Mouse (Mus musculus) right cerebral cortex, postnatal 10 days (tissue): ENCODE data around the gene Agbl4.

ENCODE experiments used
- DNase-seq, 2 experiments: peaks; one replicate each; pipeline ENCODE4 v3.0.0; 2021; ENCODE audit warnings: low spot score in 2 of 2

The Agbl4 gene

DNA sequence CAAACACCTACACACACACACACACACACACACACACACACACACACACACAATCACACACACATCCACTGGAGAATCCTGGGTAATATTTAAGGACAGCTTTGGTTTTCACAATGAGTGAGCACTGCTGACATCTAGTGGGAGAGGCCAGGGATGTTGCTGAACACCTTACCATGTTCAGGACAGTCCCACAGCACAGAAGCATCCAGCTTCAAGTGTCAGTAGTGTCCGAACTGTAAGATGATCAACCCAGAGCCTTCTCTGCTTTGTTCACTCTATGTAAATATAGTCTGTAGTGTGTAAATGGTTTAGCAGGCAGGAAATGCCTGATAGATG is 1248.3 kb downstream of the Agbl4 start:
- peak; percentile 39 to 45 for DNase-seq

DNA sequence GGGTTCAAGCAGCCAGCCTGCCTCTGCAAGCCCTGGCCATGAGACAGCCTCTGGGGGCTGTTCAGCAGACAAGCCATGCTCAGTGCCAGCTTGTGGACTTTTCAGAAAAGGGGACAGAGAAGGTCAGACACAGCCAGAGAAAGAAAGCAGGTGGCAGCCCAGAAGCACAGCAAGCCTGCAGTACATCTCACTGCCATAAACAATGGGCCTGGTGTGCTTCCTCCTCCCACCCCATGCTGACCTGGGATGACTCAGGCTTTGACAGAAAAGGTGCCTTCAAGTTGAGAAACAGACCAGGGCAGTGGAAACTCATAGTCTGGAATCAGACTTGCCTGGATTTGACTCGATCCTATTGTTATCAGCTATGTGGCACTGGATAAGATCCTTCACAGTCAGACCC is 1256.0 kb downstream of the Agbl4 start:
- DNase-seq = no peak

GRCm38 (mm10) chr4:111663730-111664129 is 1266.3 kb downstream of the Agbl4 start:
- no peak for DNase-seq

DNA sequence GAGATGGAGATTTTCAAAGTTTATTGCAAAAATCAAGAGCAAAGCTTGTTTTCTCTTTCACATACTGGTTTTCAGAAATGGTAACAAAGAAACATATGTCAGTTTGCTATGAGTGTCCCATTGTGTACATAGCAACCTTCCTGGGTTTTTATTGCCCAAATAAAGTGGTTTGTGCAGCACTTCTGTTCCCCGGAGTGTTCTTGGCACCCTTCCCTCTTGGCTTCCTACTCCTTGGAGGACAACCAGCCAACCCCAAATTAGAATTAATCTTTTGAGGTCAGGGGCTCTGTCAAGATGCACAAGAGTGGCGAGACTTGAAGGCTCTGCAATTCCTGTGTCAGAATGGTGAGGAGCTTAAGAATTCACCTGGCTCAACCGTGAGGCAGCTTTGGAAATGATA is 1266.7 kb downstream of the Agbl4 start:
- DNase-seq = peak in 1 of 2 experiments; percentile 43

GRCm38 (mm10) chr4:111666713-111667112 is 1269.3 kb downstream of the Agbl4 start:
- no peak for DNase-seq

DNA sequence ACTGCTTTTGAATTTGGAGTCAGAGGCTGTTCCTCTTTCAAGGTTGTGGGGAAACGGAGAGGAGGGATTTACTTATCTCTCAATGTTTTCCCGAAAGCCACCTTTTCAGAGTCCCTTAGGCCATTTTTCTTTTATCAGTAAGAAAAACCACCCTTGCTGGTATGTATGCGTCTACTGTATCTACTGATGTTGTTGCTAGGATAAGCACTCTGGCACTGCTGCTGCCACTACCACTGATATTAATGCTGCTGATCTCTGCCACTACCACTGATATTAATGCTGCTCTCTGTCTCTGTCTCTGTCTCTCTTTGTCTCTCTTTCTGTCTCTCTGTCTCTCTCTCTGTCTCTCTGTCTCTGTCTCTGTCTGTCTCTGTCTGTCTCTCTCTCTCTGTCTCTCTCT is 1271.9 kb downstream of the Agbl4 start:
- DNase-seq = no peak

DNA sequence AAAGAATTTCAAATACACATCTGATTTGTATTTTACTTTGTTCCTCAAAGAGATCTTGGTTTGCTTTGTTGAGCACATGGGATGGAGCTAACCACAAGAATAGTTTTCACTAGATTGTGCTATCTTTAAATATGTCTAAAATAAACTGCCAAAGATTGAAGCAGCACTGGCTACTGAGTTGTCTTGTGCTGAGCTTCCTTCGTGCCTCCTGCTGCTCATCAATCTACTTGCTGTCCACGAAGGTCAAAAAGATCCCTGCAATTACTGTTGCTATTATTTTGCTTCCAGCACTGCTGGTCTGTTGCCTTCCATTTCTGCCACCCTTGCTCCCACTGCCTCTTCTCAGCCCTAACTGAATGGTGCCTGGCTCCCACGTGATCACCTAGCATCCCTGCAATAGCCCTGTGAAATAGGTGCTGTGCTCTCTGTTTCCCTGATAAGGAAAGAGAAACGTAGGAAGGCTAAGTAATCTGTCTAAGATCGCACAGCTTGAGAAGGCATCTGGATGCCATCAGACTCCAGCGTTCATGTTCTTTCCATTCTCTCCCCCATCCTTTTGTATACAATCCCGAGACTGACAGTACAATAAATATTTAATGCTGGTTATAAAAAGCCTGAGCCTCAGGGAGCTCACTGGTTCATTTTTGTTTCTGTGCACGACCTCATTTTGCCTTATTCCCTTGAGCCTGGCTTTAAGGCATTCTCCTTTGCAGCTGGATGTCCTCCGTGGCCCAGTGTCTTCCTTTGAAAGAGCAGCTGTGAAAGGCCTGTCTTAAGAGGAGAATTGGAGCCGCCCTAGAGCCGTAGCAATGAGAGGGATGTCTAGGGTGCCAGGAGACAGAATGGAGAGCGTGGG is 1273.3 kb downstream of the Agbl4 start:
- no peak for DNase-seq

DNA sequence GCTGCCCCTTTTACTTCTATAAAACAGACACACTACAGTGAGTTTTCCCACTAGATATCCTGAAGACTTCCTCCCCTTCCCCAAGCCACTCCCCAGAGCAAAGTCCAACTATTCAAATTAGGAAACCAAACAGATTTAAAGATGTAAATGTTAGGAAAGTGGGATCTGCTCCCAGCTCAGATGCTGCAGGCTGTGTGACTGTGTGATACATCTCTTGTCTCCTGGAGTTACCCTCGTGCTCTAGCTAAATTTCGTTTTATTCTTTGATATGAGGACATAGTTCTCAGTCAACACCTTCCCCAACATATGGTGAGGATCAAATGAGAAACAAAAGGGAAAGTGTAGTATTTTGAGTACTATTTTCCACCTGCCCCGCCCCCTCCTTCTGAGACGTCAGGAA is 1274.0 kb downstream of the Agbl4 start:
- DNase-seq = no peak

DNA sequence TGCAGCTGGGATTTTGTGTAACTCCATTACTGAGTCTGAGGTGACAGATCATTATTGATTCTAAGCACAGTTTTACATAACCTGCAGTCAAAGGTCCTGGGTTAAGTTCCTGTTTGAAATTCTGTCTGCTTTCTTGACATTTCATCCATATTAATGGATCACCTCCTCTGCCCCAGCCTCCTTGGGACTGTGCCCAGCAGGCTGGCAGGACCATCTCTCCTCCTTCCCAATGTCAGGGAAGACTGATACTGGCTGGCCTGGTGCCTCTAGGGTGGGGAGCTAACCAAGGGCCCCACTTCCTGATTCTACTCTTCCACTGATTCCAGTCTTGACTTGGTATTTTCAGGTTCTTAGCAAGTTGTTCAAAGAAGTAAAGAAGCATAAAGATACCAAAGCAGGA is 1276.4 kb downstream of the Agbl4 start:
- no peak for DNase-seq

- no peak for DNase-seq
These were observed 1284.5 kb downstream of the Agbl4 start for GRCm38 (mm10) chr4:111681926-111682325.

GRCm38 (mm10) chr4:111682793-111683192 is 1285.3 kb downstream of the Agbl4 start:
- DNase-seq = no peak

DNA sequence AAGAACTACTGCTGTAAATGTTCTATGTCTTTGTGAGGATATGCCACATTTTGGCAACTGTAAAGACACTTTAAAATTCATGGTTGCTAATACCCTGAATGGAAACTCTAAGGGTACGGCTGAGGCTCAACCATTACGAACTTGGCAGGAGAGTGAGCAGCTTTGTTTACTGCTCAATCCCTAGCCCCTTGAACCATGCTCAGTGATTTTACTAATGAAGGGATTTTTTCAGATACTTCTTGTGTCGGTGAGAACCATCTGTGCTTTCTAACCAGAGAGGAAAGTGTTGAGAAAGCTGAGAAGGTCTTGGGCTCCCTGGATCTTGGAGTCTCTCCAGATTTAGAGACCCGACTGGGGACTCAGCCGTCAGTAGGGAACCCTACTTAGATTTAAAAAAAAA is 1286.4 kb downstream of the Agbl4 start:
- DNase-seq = no peak

DNA sequence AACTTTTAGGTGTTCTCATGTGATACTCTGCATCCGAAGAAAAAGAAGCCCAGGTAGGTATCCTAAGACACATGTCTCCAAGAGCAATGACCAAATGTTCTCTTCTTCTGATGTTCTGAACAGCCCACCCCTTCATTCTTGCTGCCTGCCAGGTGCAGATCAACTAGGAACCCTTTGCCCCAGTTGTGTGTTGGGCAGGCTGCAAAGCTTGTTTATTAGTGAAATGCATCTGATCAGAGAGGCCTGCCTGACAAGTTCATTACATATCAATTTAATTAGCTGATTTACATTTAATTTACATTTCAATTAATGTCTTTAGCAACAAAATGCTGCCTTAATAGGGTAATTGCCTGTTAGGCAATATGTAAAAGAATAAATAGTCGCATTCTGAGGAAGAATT is 1288.5 kb downstream of the Agbl4 start:
- no peak for DNase-seq

- peak; percentile 76 to 78 for DNase-seq
These were observed 1289.5 kb downstream of the Agbl4 start for GRCm38 (mm10) chr4:111686951-111687350.

GRCm38 (mm10) chr4:111687613-111688012 is 1290.2 kb downstream of the Agbl4 start:
- DNase-seq = peak; percentile 81 to 89

DNA sequence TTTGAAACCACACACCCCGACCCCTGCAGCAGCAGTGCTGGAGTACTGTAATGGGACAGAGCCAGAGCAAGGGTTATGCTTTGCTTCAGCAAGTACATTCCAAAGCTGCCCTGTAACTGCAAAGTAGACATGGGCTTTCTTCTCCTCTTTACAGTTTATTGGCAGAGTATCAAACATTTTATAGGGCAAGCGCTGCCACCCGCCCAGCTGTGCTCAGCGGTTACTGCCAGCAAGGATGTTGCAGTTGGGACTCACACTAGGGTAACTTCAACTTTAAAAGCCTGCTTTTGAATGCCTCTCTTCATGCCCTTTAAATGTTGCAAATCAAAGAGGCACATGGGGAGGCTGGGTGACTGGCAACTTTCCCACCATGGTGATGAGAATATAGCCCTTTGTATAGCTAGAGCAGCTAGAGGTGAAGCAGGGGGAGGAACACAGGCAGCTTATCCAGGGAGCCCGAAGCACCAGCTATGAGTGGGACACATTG is 1293.6 kb downstream of the Agbl4 start:
- DNase-seq = peak; percentile 54 to 64

DNA sequence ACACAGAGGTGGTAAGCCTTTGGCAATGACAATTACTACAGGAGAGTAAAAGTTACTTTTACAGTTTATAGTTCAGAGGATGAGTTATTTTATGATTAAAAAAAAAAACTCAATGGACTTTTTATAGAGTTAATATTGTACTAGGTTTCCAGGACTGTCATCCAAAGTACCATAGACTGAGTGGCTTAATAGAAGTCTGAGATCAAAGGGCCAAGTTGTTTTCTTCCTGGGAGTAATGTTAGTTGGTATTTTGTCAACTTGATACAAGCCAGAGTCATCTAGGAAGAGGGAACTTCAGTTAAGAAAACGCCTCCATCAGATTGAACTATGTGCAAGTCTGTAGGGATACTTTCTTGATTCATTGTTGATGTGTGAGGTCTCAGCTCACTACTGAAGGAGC is 1303.9 kb downstream of the Agbl4 start:
- no peak for DNase-seq

DNA sequence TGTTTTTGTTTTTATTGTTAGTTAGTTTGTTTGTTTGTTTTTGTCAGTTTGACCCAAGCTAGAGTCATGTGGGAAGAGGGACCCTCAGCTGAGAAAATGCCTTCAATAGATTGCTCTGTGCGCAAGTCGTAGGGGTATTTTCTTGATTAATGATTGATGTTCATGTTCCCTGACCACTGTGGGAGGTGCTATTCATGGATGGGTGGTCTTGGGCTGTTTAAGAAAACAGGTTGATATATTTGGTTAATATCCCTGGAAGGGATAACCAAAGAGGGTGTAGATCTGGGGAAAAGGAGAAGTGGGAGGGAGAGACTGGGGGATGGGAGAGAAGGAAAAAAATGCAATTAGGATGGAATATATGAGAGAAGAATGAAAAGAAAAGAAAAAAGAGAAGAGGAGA is 1306.7 kb downstream of the Agbl4 start:
- no peak for DNase-seq

GRCm38 (mm10) chr4:111704975-111705374 is 1307.5 kb downstream of the Agbl4 start:
- DNase-seq = no peak
